Mouse (Mus musculus): ENCODE measurements around the gene Bst2.

- TF ChIP-seq POLR2A (IDR thresholded peaks at IDR 0.05; ENCODE audit: insufficient read depth, low read length) (no peak), CTCF (IDR thresholded peaks at IDR 0.05; ENCODE audit: low read depth, low read length) (no peak), EP300 (IDR thresholded peaks at IDR 0.05; ENCODE audit: insufficient read depth, low read depth, low read length) (no peak)
Observed at GRCm38 (mm10) chr8:71486136-71486529, 51.1 kb downstream of the Bst2 start.
